Mouse (Mus musculus) G1E (cell line): ENCODE results near the gene Chil1. TPM values are rescaled to one million over a fixed set of nuclear protein-coding genes. Genes with fewer than 3 reads are reported as not detected.

Experiments
- ATAC-seq: 2 replicates; pipeline ENCODE4 v1.8.0; 2016; ENCODE audit warnings: mild to moderate bottlenecking; ENCODE audit not compliant: insufficient number of reproducible peaks, poor library complexity, low FRiP score, severe bottlenecking; ENCODE audit errors: extremely low read depth
- DNase-seq: peaks from one replicate; pipeline ENCODE4 v3.0.0; 2012; ENCODE audit warnings: low spot score
- H3K27me3 ChIP-seq: 2 replicates; pipeline ENCODE4 v1.6.1; 2012; ENCODE audit warnings: mild to moderate bottlenecking, low read length, inconsistent platforms; ENCODE audit not compliant: insufficient read depth
- H3K36me3 ChIP-seq: replicated peaks from 2 replicates; pipeline ENCODE3; 2012; ENCODE audit warnings: mild to moderate bottlenecking, inconsistent platforms
- H3K4me1 ChIP-seq: 2 replicates; pipeline ENCODE4 v1.6.1; 2012; ENCODE audit warnings: low read depth, low read length, inconsistent platforms, mixed read lengths; ENCODE audit not compliant: insufficient read depth
- H3K4me3 ChIP-seq: 2 replicates; pipeline ENCODE4 v1.5.1; 2012; ENCODE audit warnings: low read depth, mild to moderate bottlenecking, inconsistent platforms, low read length, moderate library complexity, mixed read lengths
- H3K9me3 ChIP-seq: replicated peaks from 2 replicates; pipeline ENCODE4 v1.6.1; 2012; ENCODE audit warnings: inconsistent platforms
- CTCF ChIP-seq: IDR thresholded peaks from 2 replicates; pipeline ENCODE4 v1.5.1; 2012; ENCODE audit warnings: low read depth, low read length, inconsistent platforms, mixed read lengths
- GATA1 ChIP-seq: IDR thresholded peaks from 2 replicates; pipeline ENCODE4 v1.6.1; 2012; ENCODE audit warnings: borderline replicate concordance, low read length, inconsistent platforms, mixed read lengths
- GATA2 ChIP-seq: IDR thresholded peaks from 2 replicates; pipeline ENCODE4 v1.6.1; 2012; ENCODE audit warnings: low read depth, low read length, inconsistent platforms, borderline replicate concordance
- POLR2AphosphoS5 ChIP-seq: IDR thresholded peaks from 2 replicates; pipeline ENCODE4 v1.6.1; 2012; ENCODE audit warnings: low read depth, low read length, inconsistent platforms; ENCODE audit not compliant: insufficient replicate concordance
- TAL1 ChIP-seq: conservative IDR thresholded peaks from 2 replicates; pipeline ENCODE4 v1.6.1; 2012; ENCODE audit warnings: low read depth, low read length, inconsistent platforms, mixed read lengths
- polyA plus RNA-seq: library from polyadenylated mRNA; stranded (reverse); fragments of >175 nt; gene quantifications from 2 replicates; pipeline ENCODE4 v1.2.3, GENCODE M21; 2012
- total RNA-seq, 2 experiments: library from RNA; stranded (forward) in 1 of 2; stranded (reverse) in 1 of 2; fragments of 200-1000 nt in 1 of 2; fragments of >200 nt in 1 of 2; fragmentation: Nextera tagmentation in 1 of 2; gene quantifications; 2 replicates each; pipeline ENCODE4 v1.2.3; 2014 to 2017

Chil1 gene
- total and polyA plus RNA-seq, 3 experiments = not detected

GRCm38 (mm10) chr1:134168567-134168966 is 13.4 kb upstream of the Chil1 start:
- Histone ChIP-seq H3K36me3 (no peaks in the 10 kb centered on the region), H3K27me3 (peaks cover 38% of the 10 kb centered on the region), H3K4me1 (peaks cover 6% of the 10 kb centered on the region; the same call in 1 of the 2 replicates), H3K9me3 (no peaks in the 10 kb centered on the region), H3K4me3 (no peak overlapping the region)
- ATAC-seq (no peak), DNase-seq (no peak)
- TF ChIP-seq GATA1 (no peak), GATA2 (no peak), CTCF (no peak)

- TF ChIP-seq CTCF (no peak), TAL1 (no peak), GATA2 (no peak), GATA1 (no peak), POLR2AphosphoS5 (no peak)
- no peak for ATAC-seq
These were observed 12.8 kb upstream of the Chil1 start for GRCm38 (mm10) chr1:134168985-134169697.

GRCm38 (mm10) chr1:134173081-134173480 is 8.9 kb upstream of the Chil1 start:
- no peak overlapping the region for H3K4me3 ChIP-seq
- no peak for TF ChIP-seq GATA1
- TF ChIP-seq POLR2AphosphoS5 = no peak
- TF ChIP-seq GATA2 = no peak
- no peak for TF ChIP-seq CTCF
- TF ChIP-seq TAL1 = no peak
- no peak for ATAC-seq

More at GRCm38 (mm10) chr1:134168985-134169697, 12.8 kb upstream of the Chil1 start:
- Histone ChIP-seq H3K4me3 (no peak overlapping the region), H3K27me3 (peaks cover 33% of the 10 kb centered on the region), H3K4me1 (peaks cover 6% of the 10 kb centered on the region; the same call in 1 of the 2 replicates), H3K9me3 (no peaks in the 10 kb centered on the region), H3K36me3 (no peaks in the 10 kb centered on the region)
- no peak for DNase-seq

GRCm38 (mm10) chr1:134177976-134178375 is 4.0 kb upstream of the Chil1 start:
- Histone ChIP-seq H3K9me3 (no peaks in the 10 kb centered on the region), H3K27me3 (peaks cover 33% of the 10 kb centered on the region), H3K36me3 (no peaks in the 10 kb centered on the region), H3K4me1 (no peaks in the 10 kb centered on the region), H3K4me3 (no peak overlapping the region)
- no peak for DNase-seq
- TF ChIP-seq CTCF (no peak), TAL1 (no peak), POLR2AphosphoS5 (no peak), GATA1 (no peak), GATA2 (no peak)
- no peak for ATAC-seq

More at GRCm38 (mm10) chr1:134173081-134173480, 8.9 kb upstream of the Chil1 start:
- H3K36me3 ChIP-seq = no peaks in the 10 kb centered on the region
- DNase-seq = no peak
- H3K9me3 ChIP-seq = no peaks in the 10 kb centered on the region
- peaks cover 33% of the 10 kb centered on the region for H3K27me3 ChIP-seq
- peaks cover 6% of the 10 kb centered on the region; the same call in 1 of the 2 replicates for H3K4me1 ChIP-seq

- peaks cover 51% of the 10 kb centered on the region for H3K27me3 ChIP-seq
- no peak overlapping the region for H3K4me3 ChIP-seq
- no peaks in the 10 kb centered on the region for H3K9me3 ChIP-seq
- DNase-seq = no peak
- TF ChIP-seq GATA2 (no peak), POLR2AphosphoS5 (no peak), TAL1 (no peak), GATA1 (no peak), CTCF (no peak)
- no peaks in the 10 kb centered on the region for H3K4me1 ChIP-seq
- H3K36me3 ChIP-seq = no peaks in the 10 kb centered on the region
- ATAC-seq = no peak
These were observed 2.1 kb downstream of the Chil1 start for GRCm38 (mm10) chr1:134184089-134184488.

GRCm38 (mm10) chr1:134188217-134188616 is 6.2 kb downstream of the Chil1 start:
- peaks cover 71% of the 10 kb centered on the region for H3K27me3 ChIP-seq
- no peaks in the 10 kb centered on the region for H3K4me1 ChIP-seq

More at GRCm38 (mm10) chr1:134188217-134188616, 6.2 kb downstream of the Chil1 start:
- DNase-seq = no peak
- Histone ChIP-seq H3K36me3 (no peaks in the 10 kb centered on the region), H3K4me3 (no peak overlapping the region), H3K9me3 (no peaks in the 10 kb centered on the region)
- TF ChIP-seq POLR2AphosphoS5 (no peak), CTCF (no peak), GATA2 (no peak), GATA1 (no peak), TAL1 (no peak)
- ATAC-seq = no peak
